Mouse (Mus musculus): ENCODE results near the gene Pold4.

Gene Pold4

GRCm38 (mm10) chr19:4203604-4204326 is 27.9 kb upstream of the Pold4 start:
- no peak for DNase-seq (ENCODE audit: low read depth, low spot score)

- no peak for DNase-seq (ENCODE audit: low read depth, low spot score)
Measured at GRCm38 (mm10) chr19:4204889-4205288, 26.8 kb upstream of the Pold4 start.

- peak; percentile 72 for DNase-seq (ENCODE audit: low read depth, low spot score)
Measured at GRCm38 (mm10) chr19:4206971-4207370, 24.7 kb upstream of the Pold4 start.

- DNase-seq (ENCODE audit: low read depth, low spot score): no peak
Measured at GRCm38 (mm10) chr19:4208563-4208962, 23.1 kb upstream of the Pold4 start.

GRCm38 (mm10) chr19:4211891-4212588 is 19.7 kb upstream of the Pold4 start:
- no peak for DNase-seq (ENCODE audit: low read depth, low spot score)

- DNase-seq (ENCODE audit: low read depth, low spot score): no peak
Measured at GRCm38 (mm10) chr19:4213524-4213974, 18.1 kb upstream of the Pold4 start.

- DNase-seq (ENCODE audit: low read depth, low spot score): no peak
Measured at GRCm38 (mm10) chr19:4214071-4214770, 17.5 kb upstream of the Pold4 start, which contains the start of the genes Clcf1 and AC109138.7. TSS of gene Clcf1 (plus strand) at chr19:4214238. TSS of gene AC109138.7 (plus strand) at chr19:4214357.

- DNase-seq (ENCODE audit: low read depth, low spot score): no peak
Measured at GRCm38 (mm10) chr19:4214771-4215450, 16.8 kb upstream of the Pold4 start.

GRCm38 (mm10) chr19:4215451-4215840 is 16.3 kb upstream of the Pold4 start:
- no peak for DNase-seq (ENCODE audit: low read depth, low spot score)

GRCm38 (mm10) chr19:4216041-4216685 is 15.5 kb upstream of the Pold4 start:
- no peak for DNase-seq (ENCODE audit: low read depth, low spot score)

- DNase-seq (ENCODE audit: low read depth, low spot score): no peak
Measured at GRCm38 (mm10) chr19:4217140-4217539, 14.6 kb upstream of the Pold4 start.

GRCm38 (mm10) chr19:4217855-4218254 is 13.8 kb upstream of the Pold4 start:
- DNase-seq (ENCODE audit: low read depth, low spot score): no peak

- DNase-seq (ENCODE audit: low read depth, low spot score): no peak
Measured at GRCm38 (mm10) chr19:4218293-4218692, 13.4 kb upstream of the Pold4 start.

- no peak for DNase-seq (ENCODE audit: low read depth, low spot score)
Measured at GRCm38 (mm10) chr19:4218784-4219183, 12.9 kb upstream of the Pold4 start.

GRCm38 (mm10) chr19:4219943-4220342 is 11.8 kb upstream of the Pold4 start:
- no peak for DNase-seq (ENCODE audit: low read depth, low spot score)

- no peak for DNase-seq (ENCODE audit: low read depth, low spot score)
Measured at GRCm38 (mm10) chr19:4220416-4220815, 11.3 kb upstream of the Pold4 start.

- no peak for DNase-seq (ENCODE audit: low read depth, low spot score)
Measured at GRCm38 (mm10) chr19:4220957-4221743, 10.5 kb upstream of the Pold4 start.

GRCm38 (mm10) chr19:4222165-4222564 is 9.5 kb upstream of the Pold4 start:
- DNase-seq (ENCODE audit: low read depth, low spot score): no peak

GRCm38 (mm10) chr19:4226779-4227178 is 4.9 kb upstream of the Pold4 start:
- no peak for DNase-seq (ENCODE audit: low read depth, low spot score)

- DNase-seq (ENCODE audit: low read depth, low spot score): no peak
Measured at GRCm38 (mm10) chr19:4227446-4227845, 4.3 kb upstream of the Pold4 start.

Data from retina, postnatal 7 days (tissue).